Mouse (Mus musculus): ENCODE results near the gene Dennd1b.

GRCm38 (mm10) chr1:139108251-139108650 is 145.0 kb downstream of the Dennd1b start:
- TF ChIP-seq CTCF (IDR thresholded peaks at IDR 0.05; ENCODE audit: low read depth) (no peak), EP300 (IDR thresholded peaks at IDR 0.05; ENCODE audit: low read depth) (no peak)

Data from liver, embryonic 14.5 days (tissue).